Mouse (Mus musculus): ENCODE results near the gene Nck2. TPM values are rescaled to one million over a fixed set of nuclear protein-coding genes. Genes with fewer than 3 reads are reported as not detected.
"Not testable (repeated sequence)": the region's sequence is repeated elsewhere in the genome, so short reads cannot be mapped to it uniquely, and the experiment has no call there.

Gene Nck2
- total and polyA plus RNA-seq, 2 experiments from 2014 or later, result 40.3 to 79.2 TPM

DNA sequence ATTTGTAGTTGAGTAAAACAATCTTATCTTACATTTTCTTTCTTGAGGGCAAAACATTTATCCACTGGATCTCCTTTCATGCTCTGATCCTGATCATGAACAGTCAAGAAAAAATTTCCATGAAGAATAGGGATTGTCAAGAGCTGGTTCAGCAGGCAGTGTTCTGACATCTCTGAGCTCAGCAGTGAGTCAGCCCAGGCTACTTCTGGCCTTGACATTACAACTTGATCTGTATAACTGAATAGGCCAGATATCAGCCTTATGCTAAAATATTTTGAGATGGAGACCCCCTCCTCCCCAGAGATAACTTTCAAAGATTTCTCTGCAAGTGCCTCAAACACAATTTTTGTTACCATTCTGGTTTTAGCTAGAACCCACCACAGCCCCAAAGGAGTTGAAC lies 93.1 kb downstream of the Nck2 start:
- ATAC-seq (no peak), DNase-seq (no peak)
- no peak overlapping the region for H3K9ac ChIP-seq
- 0 out of 2 replicates have a peak, but pooled peaks cover 3% of the 10 kb centered on the region for H3K36me3 ChIP-seq (ENCODE audit: insufficient read depth)
- no peaks in the 10 kb centered on the region for H3K9me3 ChIP-seq (ENCODE audit: low read length)
- peaks cover 10% of the 10 kb centered on the region; the same call in 1 of the 2 replicates for H3K4me1 ChIP-seq (ENCODE audit: insufficient read depth)
- H3K4me2 ChIP-seq (ENCODE audit: low read depth), result no peak overlapping the region
- H3K4me3 ChIP-seq (ENCODE audit: low read depth, low read length), result no peak overlapping the region
- TF ChIP-seq CTCF (IDR thresholded peaks at IDR 0.05; ENCODE audit: low read depth), result no peak
- no peak overlapping the region for H3K27ac ChIP-seq (ENCODE audit: low read depth, low read length)
- H3K27me3 ChIP-seq (ENCODE audit: insufficient read depth, low read length), result no peaks in the 10 kb centered on the region

GRCm38 (mm10) chr1:43538716-43539115 lies 94.3 kb downstream of the Nck2 start:
- no peak overlapping the region for H3K4me3 ChIP-seq (ENCODE audit: low read depth, low read length)
- no peaks in the 10 kb centered on the region for H3K27me3 ChIP-seq (ENCODE audit: insufficient read depth, low read length)
- WGBS, result 75% methylated on average over 2 of the region's 2 CpGs
- H3K9ac ChIP-seq, result no peak overlapping the region
- no peak for ATAC-seq
- DNase-seq, result no peak
- 0 out of 2 replicates have a peak overlapping the region, but pooled peaks have one; percentile 15 for H3K27ac ChIP-seq (ENCODE audit: low read depth, low read length)
- 0 out of 2 replicates have a peak, but pooled peaks cover 3% of the 10 kb centered on the region for H3K36me3 ChIP-seq (ENCODE audit: insufficient read depth)
- TF ChIP-seq CTCF (IDR thresholded peaks at IDR 0.05; ENCODE audit: low read depth), result no peak
- H3K4me1 ChIP-seq (ENCODE audit: insufficient read depth), result peaks cover 10% of the 10 kb centered on the region; the same call in 1 of the 2 replicates
- H3K4me2 ChIP-seq (ENCODE audit: low read depth), result no peak overlapping the region
- no peaks in the 10 kb centered on the region for H3K9me3 ChIP-seq (ENCODE audit: low read length)

DNA sequence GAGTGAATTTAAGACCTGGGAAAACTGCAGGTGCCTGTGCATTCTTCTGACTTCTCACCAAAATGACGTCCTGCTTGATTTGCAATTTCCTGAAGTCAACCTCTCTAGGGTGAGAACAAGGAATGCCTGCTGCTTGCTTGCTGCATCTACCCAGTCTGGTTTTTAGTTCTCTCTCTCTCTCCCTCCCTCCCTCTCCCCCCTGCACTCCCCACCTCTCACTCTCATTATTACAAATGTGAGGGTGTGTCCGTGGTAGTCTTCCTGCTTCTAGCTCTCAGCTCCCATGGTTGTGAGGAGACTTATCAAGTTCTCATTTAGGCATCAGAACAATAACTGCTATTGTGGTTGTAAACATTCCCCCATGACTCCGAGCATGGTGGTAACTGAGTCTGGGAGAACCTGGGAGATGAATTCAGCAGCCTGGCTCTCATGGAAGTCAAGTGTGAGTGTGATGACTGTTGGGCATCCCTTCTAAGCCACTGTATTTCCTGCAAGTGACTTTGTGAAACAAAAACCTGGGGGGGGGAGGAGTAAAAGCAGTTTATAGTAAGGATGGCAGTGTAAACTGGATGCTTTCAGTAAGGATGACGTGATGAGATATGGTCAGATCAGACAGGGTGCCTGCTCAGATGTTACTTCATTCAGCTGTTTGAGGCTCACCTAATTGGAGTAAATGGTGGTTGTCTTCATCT lies 95.5 kb downstream of the Nck2 start:
- no peak overlapping the region for H3K4me3 ChIP-seq (ENCODE audit: low read depth, low read length)
- TF ChIP-seq CTCF (IDR thresholded peaks at IDR 0.05; ENCODE audit: low read depth), result no peak
- H3K4me2 ChIP-seq (ENCODE audit: low read depth), result no peak overlapping the region
- no peaks in the 10 kb centered on the region for H3K9me3 ChIP-seq (ENCODE audit: low read length)
- no peaks in the 10 kb centered on the region for H3K36me3 ChIP-seq (ENCODE audit: insufficient read depth)
- H3K27ac ChIP-seq (ENCODE audit: low read depth, low read length), result no peak overlapping the region
- WGBS, result 75% methylated on average over 4 of the region's 4 CpGs
- H3K9ac ChIP-seq, result no peak overlapping the region
- ATAC-seq (no peak), DNase-seq (no peak)
- H3K4me1 ChIP-seq (ENCODE audit: insufficient read depth), result peaks cover 15% of the 10 kb centered on the region; the same call in 1 of the 2 replicates
- no peaks in the 10 kb centered on the region for H3K27me3 ChIP-seq (ENCODE audit: insufficient read depth, low read length)

GRCm38 (mm10) chr1:43542339-43542738 lies 98.0 kb downstream of the Nck2 start:
- TF ChIP-seq CTCF (IDR thresholded peaks at IDR 0.05; ENCODE audit: low read depth), result no peak
- Histone ChIP-seq H3K27ac (ENCODE audit: low read depth, low read length) (no peak overlapping the region), H3K4me3 (ENCODE audit: low read depth, low read length) (no peak overlapping the region), H3K4me2 (ENCODE audit: low read depth) (no peak overlapping the region), H3K27me3 (ENCODE audit: insufficient read depth, low read length) (no peaks in the 10 kb centered on the region), H3K4me1 (ENCODE audit: insufficient read depth) (0 out of 2 replicates have a peak, but pooled peaks cover 7% of the 10 kb centered on the region), H3K36me3 (ENCODE audit: insufficient read depth) (no peaks in the 10 kb centered on the region), H3K9me3 (ENCODE audit: low read length) (no peaks in the 10 kb centered on the region), H3K9ac (no peak overlapping the region)
- 52% methylated on average over 4 of the region's 4 CpGs for WGBS
- no peak for DNase-seq
- no peak for ATAC-seq

DNA sequence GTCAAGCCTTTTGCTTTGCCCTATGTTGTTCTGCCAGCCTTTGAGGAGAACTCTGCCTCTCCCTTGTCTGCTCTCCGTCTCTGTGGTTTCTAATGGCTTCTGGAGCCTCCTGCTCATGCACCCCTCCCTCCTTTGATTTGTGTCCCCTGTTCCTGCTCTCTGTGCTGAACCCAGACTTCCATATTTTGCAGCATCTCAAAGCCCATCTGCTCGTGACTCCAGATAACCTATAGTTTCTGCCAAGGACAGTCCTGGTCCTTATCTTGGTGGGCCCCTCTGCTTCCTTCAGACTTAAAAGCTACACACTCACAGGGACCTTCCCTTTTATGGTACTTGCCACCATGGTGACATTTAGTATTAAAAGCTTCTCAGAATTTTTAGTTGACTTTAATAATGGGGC lies 103.3 kb downstream of the Nck2 start:
- Histone ChIP-seq H3K9ac (no peak overlapping the region), H3K4me3 (ENCODE audit: low read depth, low read length) (no peak overlapping the region), H3K9me3 (ENCODE audit: low read length) (no peaks in the 10 kb centered on the region), H3K27ac (ENCODE audit: low read depth, low read length) (no peak overlapping the region), H3K4me2 (ENCODE audit: low read depth) (no peak overlapping the region), H3K4me1 (ENCODE audit: insufficient read depth) (0 out of 2 replicates have a peak, but pooled peaks cover 5% of the 10 kb centered on the region), H3K36me3 (ENCODE audit: insufficient read depth) (no peaks in the 10 kb centered on the region), H3K27me3 (ENCODE audit: insufficient read depth, low read length) (no peaks in the 10 kb centered on the region)
- DNase-seq (no peak), ATAC-seq (no peak)
- 86% methylated on average over 2 of the region's 2 CpGs for WGBS
- TF ChIP-seq CTCF (IDR thresholded peaks at IDR 0.05; ENCODE audit: low read depth), result no peak

GRCm38 (mm10) chr1:43548749-43549148 lies 104.4 kb downstream of the Nck2 start:
- H3K27ac ChIP-seq (ENCODE audit: low read depth, low read length), result no peak overlapping the region
- H3K4me2 ChIP-seq (ENCODE audit: low read depth), result no peak overlapping the region
- H3K36me3 ChIP-seq (ENCODE audit: insufficient read depth), result no peaks in the 10 kb centered on the region
- no peak for DNase-seq
- no peaks in the 10 kb centered on the region for H3K27me3 ChIP-seq (ENCODE audit: insufficient read depth, low read length)
- 80% methylated on average over 5 of the region's 5 CpGs for WGBS
- no peak overlapping the region for H3K9ac ChIP-seq
- H3K4me1 ChIP-seq (ENCODE audit: insufficient read depth), result 0 out of 2 replicates have a peak, but pooled peaks cover 5% of the 10 kb centered on the region
- no peaks in the 10 kb centered on the region for H3K9me3 ChIP-seq (ENCODE audit: low read length)
- no peak for TF ChIP-seq CTCF (IDR thresholded peaks at IDR 0.05; ENCODE audit: low read depth)
- ATAC-seq, result no peak
- no peak overlapping the region for H3K4me3 ChIP-seq (ENCODE audit: low read depth, low read length)

DNA sequence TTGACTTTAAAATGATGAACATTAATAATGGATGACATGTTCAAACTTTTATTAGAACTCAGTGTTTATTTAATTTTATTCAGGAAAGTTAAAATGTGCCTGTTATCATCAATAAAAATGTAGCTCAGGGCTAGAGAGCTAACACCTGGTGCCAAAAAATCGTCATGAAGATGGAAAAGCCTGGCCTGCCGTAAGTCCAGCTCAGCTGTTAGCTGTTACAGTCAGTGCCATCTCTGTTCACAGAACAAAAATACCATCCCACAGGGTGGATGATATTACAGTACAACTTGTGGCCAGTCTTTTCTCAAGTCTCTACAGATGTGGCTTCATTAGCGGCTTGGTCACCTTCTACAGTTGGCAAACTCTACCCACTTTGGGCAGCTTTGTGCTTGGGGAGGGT lies 106.1 kb downstream of the Nck2 start:
- TF ChIP-seq CTCF (IDR thresholded peaks at IDR 0.05; ENCODE audit: low read depth), result no peak
- Histone ChIP-seq H3K36me3 (ENCODE audit: insufficient read depth) (peaks cover 10% of the 10 kb centered on the region; the same call in 1 of the 2 replicates), H3K9me3 (ENCODE audit: low read length) (no peaks in the 10 kb centered on the region), H3K27ac (ENCODE audit: low read depth, low read length) (no peak overlapping the region), H3K4me1 (ENCODE audit: insufficient read depth) (no peaks in the 10 kb centered on the region), H3K4me2 (ENCODE audit: low read depth) (no peak overlapping the region), H3K9ac (no peak overlapping the region), H3K4me3 (ENCODE audit: low read depth, low read length) (no peak overlapping the region), H3K27me3 (ENCODE audit: insufficient read depth, low read length) (no peaks in the 10 kb centered on the region)
- ATAC-seq, result no peak
- WGBS, result 66% methylated on average over 3 of the region's 3 CpGs
- DNase-seq, result no peak

DNA sequence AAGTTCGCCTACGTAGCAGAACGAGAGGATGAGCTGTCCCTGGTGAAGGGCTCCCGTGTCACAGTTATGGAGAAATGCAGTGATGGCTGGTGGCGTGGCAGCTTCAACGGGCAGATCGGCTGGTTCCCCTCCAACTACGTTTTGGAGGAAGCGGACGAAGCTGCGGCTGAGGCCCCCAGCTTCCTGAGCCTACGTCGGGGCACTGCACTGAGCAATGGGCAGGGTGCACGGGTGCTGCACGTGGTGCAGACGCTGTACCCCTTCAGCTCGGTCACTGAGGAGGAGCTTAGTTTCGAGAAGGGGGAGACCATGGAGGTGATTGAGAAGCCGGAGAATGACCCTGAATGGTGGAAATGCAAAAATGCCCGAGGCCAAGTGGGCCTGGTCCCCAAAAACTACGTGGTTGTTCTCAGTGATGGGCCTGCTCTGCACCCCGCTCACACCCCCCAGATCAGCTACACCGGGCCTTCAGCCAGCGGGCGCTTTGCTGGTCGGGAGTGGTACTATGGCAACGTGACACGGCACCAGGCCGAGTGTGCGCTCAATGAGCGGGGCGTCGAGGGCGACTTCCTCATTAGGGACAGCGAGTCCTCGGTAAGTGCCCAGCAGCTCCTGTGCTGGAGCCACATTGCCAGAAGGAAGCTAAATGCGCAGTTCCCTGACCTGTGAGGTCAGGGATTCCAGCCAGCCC lies 109.8 kb downstream of the Nck2 start:
- not testable (repeated sequence) for H3K36me3 ChIP-seq (ENCODE audit: insufficient read depth); DNase-seq; ATAC-seq; H3K4me3 ChIP-seq (ENCODE audit: low read depth, low read length); H3K9me3 ChIP-seq (ENCODE audit: low read length); H3K4me1 ChIP-seq (ENCODE audit: insufficient read depth); H3K4me2 ChIP-seq (ENCODE audit: low read depth); H3K27ac ChIP-seq (ENCODE audit: low read depth, low read length); H3K9ac ChIP-seq; H3K27me3 ChIP-seq (ENCODE audit: insufficient read depth, low read length)
- 92% methylated on average over 37 of the region's 37 CpGs for WGBS
